Mouse (Mus musculus): Measurements from ENCODE around the gene Wnt11. TPM values are rescaled to one million over a fixed set of nuclear protein-coding genes. Genes with fewer than 3 reads are reported as not detected.

The Wnt11 gene
- polyA plus RNA-seq, 1 experiment from 2014 or later, result 2.0 TPM

- Histone ChIP-seq H3K4me2 (no peak overlapping the region), H3K9ac (no peak overlapping the region), H3K27ac (no peak overlapping the region), H3K9me3 (no peaks in the 10 kb centered on the region), H3K36me3 (no peaks in the 10 kb centered on the region), H3K4me1 (replicated peaks) (peaks cover 54% of the 10 kb centered on the region), H3K27me3 (peaks cover 11% of the 10 kb centered on the region), H3K4me3 (no peak overlapping the region)
- WGBS, result 76% methylated on average over 12 of the region's 12 CpGs
- ATAC-seq (ENCODE audit: low FRiP score), result no peak
Observed at GRCm38 (mm10) chr7:98871882-98872281, 37.0 kb downstream of the Wnt11 start.

- Histone ChIP-seq H3K4me1 (replicated peaks) (peaks cover 44% of the 10 kb centered on the region), H3K36me3 (no peaks in the 10 kb centered on the region), H3K4me3 (no peak overlapping the region), H3K27me3 (peaks cover 11% of the 10 kb centered on the region), H3K9ac (no peak overlapping the region), H3K27ac (no peak overlapping the region), H3K9me3 (no peaks in the 10 kb centered on the region), H3K4me2 (no peak overlapping the region)
- ATAC-seq (ENCODE audit: low FRiP score), result no peak
- 83% methylated on average over 12 of the region's 12 CpGs for WGBS
Observed at GRCm38 (mm10) chr7:98873316-98873715, 38.4 kb downstream of the Wnt11 start.

DNA sequence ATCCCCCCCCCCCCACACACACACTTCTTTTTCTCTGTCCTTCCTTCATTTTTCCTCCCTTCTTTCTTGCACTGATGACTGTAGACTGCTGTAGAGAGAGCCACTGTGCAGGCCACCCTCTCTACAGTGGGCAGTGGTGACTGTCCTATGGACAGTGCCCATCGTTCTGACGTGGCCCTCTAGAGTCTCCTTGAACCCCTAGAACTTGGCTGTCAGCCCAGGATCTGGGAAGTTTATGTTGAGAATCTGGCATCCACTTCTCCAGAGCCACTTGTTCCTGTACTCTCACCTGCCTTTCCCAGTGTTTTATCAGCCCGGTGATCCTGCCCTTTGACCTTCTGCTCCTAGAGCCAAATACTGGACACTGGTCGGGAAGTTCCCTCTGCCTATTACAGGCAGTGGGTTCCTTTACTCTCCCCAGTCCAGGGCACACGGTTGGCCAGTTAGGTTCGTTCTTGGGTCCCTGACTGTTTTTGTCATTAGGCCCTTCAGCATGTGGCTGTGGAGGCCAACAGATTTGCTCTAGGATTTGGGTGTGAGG, 39.6 kb downstream of the Wnt11 start:
- ATAC-seq (ENCODE audit: low FRiP score), result no peak
- Histone ChIP-seq H3K4me1 (replicated peaks) (peaks cover 36% of the 10 kb centered on the region), H3K27ac (no peak overlapping the region), H3K9me3 (no peaks in the 10 kb centered on the region), H3K4me2 (no peak overlapping the region), H3K36me3 (no peaks in the 10 kb centered on the region), H3K27me3 (peaks cover 9% of the 10 kb centered on the region), H3K9ac (no peak overlapping the region), H3K4me3 (no peak overlapping the region)
- 76% methylated on average over 6 of the region's 6 CpGs for WGBS

GRCm38 (mm10) chr7:98875390-98875990, 40.6 kb downstream of the Wnt11 start:
- Histone ChIP-seq H3K4me2 (0 out of 2 replicates have a peak overlapping the region, but pooled peaks have one; percentile 10), H3K4me1 (replicated peaks) (peaks cover 33% of the 10 kb centered on the region), H3K9ac (peak overlapping the region; percentile 19; the same call in 1 of the 2 replicates), H3K27ac (no peak overlapping the region), H3K27me3 (peaks cover 6% of the 10 kb centered on the region; the same call in 1 of the 2 replicates), H3K4me3 (no peak overlapping the region), H3K9me3 (no peaks in the 10 kb centered on the region), H3K36me3 (no peaks in the 10 kb centered on the region)
- ATAC-seq (ENCODE audit: low FRiP score), result peak; percentile 53; the same call in 1 of the 2 replicates
- 27% methylated on average over 13 of the region's 13 CpGs for WGBS

DNA sequence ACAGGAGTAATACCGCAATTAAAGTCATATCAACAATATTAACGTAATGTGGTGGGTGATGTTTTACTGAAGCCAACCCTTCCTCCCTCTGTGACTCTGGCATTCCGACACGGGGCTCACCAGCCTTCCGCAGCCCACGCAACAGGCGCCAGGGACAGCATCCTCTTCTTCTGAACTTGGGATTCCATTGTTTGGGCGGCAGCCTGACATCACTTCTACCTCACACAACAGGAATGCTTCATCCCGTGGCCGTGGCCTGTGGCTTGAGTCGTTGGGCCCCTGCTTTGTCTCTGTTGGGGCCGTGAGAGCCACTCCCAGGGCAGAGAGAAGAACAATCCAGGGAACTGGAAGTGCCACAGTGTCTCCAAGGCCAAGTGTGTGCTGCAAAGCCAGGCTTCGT, 41.2 kb downstream of the Wnt11 start:
- Histone ChIP-seq H3K9ac (no peak overlapping the region), H3K36me3 (no peaks in the 10 kb centered on the region), H3K4me2 (no peak overlapping the region), H3K4me3 (no peak overlapping the region), H3K27ac (no peak overlapping the region), H3K4me1 (replicated peaks) (peaks cover 26% of the 10 kb centered on the region), H3K27me3 (peaks cover 6% of the 10 kb centered on the region; the same call in 1 of the 2 replicates), H3K9me3 (no peaks in the 10 kb centered on the region)
- ATAC-seq (ENCODE audit: low FRiP score), result no peak
- WGBS, result 34% methylated on average over 13 of the region's 13 CpGs

DNA sequence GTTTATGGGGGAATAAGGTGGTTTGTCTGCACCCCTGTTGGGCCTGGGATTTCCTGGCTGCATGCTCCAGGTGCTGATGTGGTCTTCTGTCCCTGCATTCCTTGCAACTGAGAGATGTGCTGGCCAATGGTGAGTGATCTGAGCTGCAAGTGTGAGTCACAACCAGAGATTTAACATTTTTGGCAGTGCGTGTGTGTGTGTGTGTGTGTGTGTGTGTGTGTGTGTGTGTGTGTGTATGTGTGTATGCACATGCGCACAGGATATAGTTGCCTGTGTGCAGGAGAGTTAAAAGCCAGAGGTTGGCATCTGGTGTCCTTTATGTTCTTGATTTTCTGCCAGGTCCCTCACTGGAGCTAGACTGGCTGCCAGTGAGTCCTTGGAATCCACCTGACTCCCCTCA, 44.3 kb downstream of the Wnt11 start:
- WGBS, result 84% methylated on average over 2 of the region's 2 CpGs
- no peak overlapping the region for H3K4me3 ChIP-seq

GRCm38 (mm10) chr7:98881887-98882286, 47.0 kb downstream of the Wnt11 start:
- Histone ChIP-seq H3K4me3 (no peak overlapping the region), H3K27ac (no peak overlapping the region), H3K27me3 (no peaks in the 10 kb centered on the region), H3K9me3 (no peaks in the 10 kb centered on the region), H3K4me1 (replicated peaks) (peaks cover 5% of the 10 kb centered on the region), H3K36me3 (no peaks in the 10 kb centered on the region), H3K4me2 (no peak overlapping the region), H3K9ac (no peak overlapping the region)
- ATAC-seq (ENCODE audit: low FRiP score), result no peak
- WGBS, result 66% methylated on average over 4 of the region's 4 CpGs

More for the DNA sequence above, 44.3 kb downstream of the Wnt11 start:
- Histone ChIP-seq H3K36me3 (no peaks in the 10 kb centered on the region), H3K4me1 (replicated peaks) (peaks cover 25% of the 10 kb centered on the region), H3K9ac (no peak overlapping the region), H3K27ac (no peak overlapping the region), H3K9me3 (no peaks in the 10 kb centered on the region), H3K4me2 (no peak overlapping the region), H3K27me3 (0 out of 2 replicates have a peak, but pooled peaks cover 3% of the 10 kb centered on the region)
- ATAC-seq (ENCODE audit: low FRiP score), result no peak

GRCm38 (mm10) chr7:98887811-98888261, 52.9 kb downstream of the Wnt11 start:
- H3K4me1 ChIP-seq (replicated peaks), result peaks cover 39% of the 10 kb centered on the region
- 38% methylated on average over 22 of the region's 22 CpGs for WGBS
- peaks cover 2% of the 10 kb centered on the region; the same call in 1 of the 2 replicates for H3K36me3 ChIP-seq
- peak overlapping the region; percentile 35 for H3K9ac ChIP-seq
- H3K9me3 ChIP-seq, result no peaks in the 10 kb centered on the region
- H3K27me3 ChIP-seq, result no peaks in the 10 kb centered on the region
- no peak overlapping the region for H3K4me2 ChIP-seq
- H3K27ac ChIP-seq, result peak overlapping the region; percentile 78
- ATAC-seq (ENCODE audit: low FRiP score), result peak; percentile 35; the same call in 1 of the 2 replicates
- no peak overlapping the region for H3K4me3 ChIP-seq

GRCm38 (mm10) chr7:98888810-98889209, 53.9 kb downstream of the Wnt11 start:
- Histone ChIP-seq H3K27me3 (no peaks in the 10 kb centered on the region), H3K4me1 (replicated peaks) (peaks cover 39% of the 10 kb centered on the region), H3K4me3 (no peak overlapping the region), H3K4me2 (peak overlapping the region; percentile 17; the same call in 1 of the 2 replicates), H3K27ac (peak overlapping the region; percentile 78), H3K9ac (no peak overlapping the region), H3K36me3 (peaks cover 2% of the 10 kb centered on the region; the same call in 1 of the 2 replicates), H3K9me3 (no peaks in the 10 kb centered on the region)
- 21% methylated on average over 5 of the region's 5 CpGs for WGBS
- peak; percentile 78 for ATAC-seq (ENCODE audit: low FRiP score)

DNA sequence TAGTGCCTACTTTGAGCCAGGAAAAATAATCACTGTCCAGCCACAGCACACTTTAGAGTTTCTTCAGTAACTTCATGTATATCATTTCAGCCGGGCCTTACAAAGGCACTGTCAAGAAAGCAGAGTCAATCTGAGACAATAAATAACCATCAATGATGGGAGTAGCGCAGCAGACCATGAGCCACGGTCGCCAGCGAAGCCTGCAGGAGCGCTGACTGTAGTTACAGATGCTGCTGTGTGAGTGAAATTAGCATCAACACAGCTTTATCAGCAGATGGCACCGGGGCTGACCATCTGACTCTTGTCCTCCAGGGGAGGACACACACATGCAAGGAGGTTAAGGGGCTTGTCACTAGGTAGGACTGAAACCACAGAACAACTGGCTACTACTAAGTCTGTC, 54.3 kb downstream of the Wnt11 start:
- Histone ChIP-seq H3K36me3 (peaks cover 2% of the 10 kb centered on the region; the same call in 1 of the 2 replicates), H3K4me3 (no peak overlapping the region), H3K4me2 (peak overlapping the region; percentile 17; the same call in 1 of the 2 replicates), H3K27me3 (no peaks in the 10 kb centered on the region), H3K9me3 (no peaks in the 10 kb centered on the region), H3K4me1 (replicated peaks) (peaks cover 39% of the 10 kb centered on the region), H3K27ac (peak overlapping the region; percentile 78), H3K9ac (no peak overlapping the region)
- ATAC-seq (ENCODE audit: low FRiP score), result peak; percentile 59
- 18% methylated on average over 7 of the region's 7 CpGs for WGBS

GRCm38 (mm10) chr7:98893144-98893543, 58.2 kb downstream of the Wnt11 start:
- peaks cover 36% of the 10 kb centered on the region for H3K4me1 ChIP-seq (replicated peaks)
- 92% methylated on average over 5 of the region's 5 CpGs for WGBS
- H3K27me3 ChIP-seq, result no peaks in the 10 kb centered on the region
- H3K4me2 ChIP-seq, result no peak overlapping the region
- H3K9me3 ChIP-seq, result no peaks in the 10 kb centered on the region
- H3K36me3 ChIP-seq, result no peaks in the 10 kb centered on the region
- no peak for ATAC-seq (ENCODE audit: low FRiP score)
- no peak overlapping the region for H3K4me3 ChIP-seq
- no peak overlapping the region for H3K9ac ChIP-seq
- H3K27ac ChIP-seq, result no peak overlapping the region

DNA sequence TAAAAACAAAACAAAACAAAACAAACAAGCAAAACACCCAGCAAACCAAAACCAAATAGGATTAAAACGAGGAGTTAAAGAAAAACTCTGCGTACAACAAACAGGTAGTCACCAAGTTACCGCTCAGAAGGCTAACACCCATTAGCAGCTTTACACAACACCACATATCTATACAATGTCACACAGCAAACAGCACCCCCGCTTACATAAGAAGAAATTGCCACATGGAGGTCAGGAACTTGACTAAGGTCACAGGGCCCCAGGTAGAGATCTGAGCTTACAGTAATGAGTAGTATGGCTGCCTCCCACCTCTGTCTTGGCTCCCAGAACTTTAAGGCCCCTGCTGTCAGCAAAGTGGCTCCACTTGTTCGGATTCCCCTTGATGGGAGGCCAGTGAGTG, 59.4 kb downstream of the Wnt11 start:
- Histone ChIP-seq H3K27ac (no peak overlapping the region), H3K9ac (no peak overlapping the region), H3K27me3 (no peaks in the 10 kb centered on the region), H3K9me3 (no peaks in the 10 kb centered on the region), H3K36me3 (no peaks in the 10 kb centered on the region), H3K4me2 (no peak overlapping the region), H3K4me1 (replicated peaks) (peaks cover 24% of the 10 kb centered on the region), H3K4me3 (no peak overlapping the region)
- no peak for ATAC-seq (ENCODE audit: low FRiP score)
- 88% methylated on average over 5 of the region's 5 CpGs for WGBS

DNA sequence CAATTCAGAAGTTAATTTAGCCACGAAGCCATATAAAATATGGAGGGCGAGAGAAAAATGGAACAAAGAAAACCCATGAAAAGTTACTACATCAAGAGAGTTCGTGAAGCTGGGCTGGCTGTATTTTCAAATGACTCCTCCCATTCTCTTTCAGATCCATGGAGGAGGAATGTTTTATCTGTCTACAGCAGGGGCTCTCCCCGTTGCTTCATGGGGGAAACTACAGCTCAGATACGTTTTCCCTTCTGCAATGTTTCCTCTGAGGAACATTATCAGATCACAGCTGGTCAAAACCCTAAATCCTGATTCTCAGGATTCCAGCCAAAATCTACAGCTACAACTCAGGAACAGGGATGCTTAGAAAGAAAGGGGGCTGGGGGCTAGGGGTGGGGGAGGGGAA, 59.9 kb downstream of the Wnt11 start:
- Histone ChIP-seq H3K27ac (no peak overlapping the region), H3K4me2 (no peak overlapping the region), H3K9ac (no peak overlapping the region), H3K27me3 (no peaks in the 10 kb centered on the region), H3K4me1 (replicated peaks) (peaks cover 20% of the 10 kb centered on the region), H3K9me3 (no peaks in the 10 kb centered on the region), H3K4me3 (no peak overlapping the region), H3K36me3 (no peaks in the 10 kb centered on the region)
- ATAC-seq (ENCODE audit: low FRiP score), result no peak
- 46% methylated on average over 5 of the region's 5 CpGs for WGBS
